Mouse (Mus musculus) heart, embryonic 11.5 days (tissue): ENCODE data around the gene Grk2. TPM values are rescaled to one million over a fixed set of nuclear protein-coding genes. Genes with fewer than 3 reads are reported as not detected.
A peak's percentile ranks its signal among the peaks of the same experiment; 100 is the strongest.

Source experiments
- ATAC-seq: fragments of 200-750 bp; cut with Nextera tagmentation; replicated peaks from 2 replicates; pipeline ENCODE4 v1.8.0; 2017; ENCODE audit warnings: moderate library complexity; ENCODE audit not compliant: insufficient number of reproducible peaks, low FRiP score, low TSS enrichment
- H3K27ac ChIP-seq: fragments of 300-500 bp; sonication (generic); 2 replicates; pipeline ENCODE4 v1.5.1; 2014; ENCODE audit warnings: mild to moderate bottlenecking, low read depth, low read length
- H3K27me3 ChIP-seq: fragments of 300-500 bp; sonication (generic); 2 replicates; pipeline ENCODE4 v1.6.1; 2014; ENCODE audit warnings: mild to moderate bottlenecking, low read length, mixed read lengths; ENCODE audit not compliant: control insufficient read depth, insufficient read depth
- H3K36me3 ChIP-seq: fragments of 300-500 bp; sonication (generic); 2 replicates; pipeline ENCODE4 v1.6.1; 2014; ENCODE audit warnings: mild to moderate bottlenecking, low read length, moderate library complexity, mixed read lengths; ENCODE audit not compliant: control insufficient read depth, insufficient read depth
- H3K4me1 ChIP-seq: fragments of 300-500 bp; sonication (generic); 2 replicates; pipeline ENCODE4 v1.6.1; 2014; ENCODE audit warnings: low read length; ENCODE audit not compliant: control insufficient read depth, insufficient read depth
- H3K4me2 ChIP-seq: fragments of 300-500 bp; sonication (generic); 2 replicates; pipeline ENCODE4 v1.6.1; 2014; ENCODE audit warnings: mild to moderate bottlenecking, moderate library complexity
- H3K4me3 ChIP-seq: fragments of 300-500 bp; sonication (generic); 2 replicates; pipeline ENCODE4 v1.5.1; 2014; ENCODE audit warnings: low read depth, low read length
- H3K9ac ChIP-seq: fragments of 300-500 bp; sonication (generic); 2 replicates; pipeline ENCODE4 v1.6.1; 2014; ENCODE audit warnings: mild to moderate bottlenecking, low read depth, low read length, moderate library complexity
- H3K9me3 ChIP-seq: fragments of 300-500 bp; sonication (generic); replicated peaks from 2 replicates; pipeline ENCODE4 v1.6.1; 2016; ENCODE audit warnings: low read length; ENCODE audit not compliant: control insufficient read depth
- WGBS: fragments of 180-500 bp; shearing (Covaris S2); extraction: QIAGEN DNeasy Blood & Tissue Kit; methylation state at CpG from one replicate; pipeline ENCODE4 v1.1.7; 2014; ENCODE audit not compliant: insufficient replicate concordance; 5-methylcytosine and 5-hydroxymethylcytosine counted together
- polyA plus RNA-seq: library from polyadenylated mRNA; unstranded; fragments of >200 nt; fragmentation: Nextera tagmentation; extraction: Ambion mirVana; gene quantifications from 2 replicates; pipeline ENCODE4 v1.2.1, GENCODE M21; 2014

The Grk2 gene
- polyA plus RNA-seq, 1 experiment from 2014 or later, result 12.0 TPM

GRCm38 (mm10) chr19:4328737-4329304, 22.8 kb upstream of the Grk2 start:
- no peak overlapping the region for H3K4me2 ChIP-seq
- H3K4me1 ChIP-seq, result peaks cover 10% of the 10 kb centered on the region; the same call in 1 of the 2 replicates
- H3K4me3 ChIP-seq, result no peak overlapping the region
- no peak overlapping the region for H3K9ac ChIP-seq
- no peaks in the 10 kb centered on the region for H3K9me3 ChIP-seq
- no peaks in the 10 kb centered on the region for H3K27me3 ChIP-seq
- peaks cover 30% of the 10 kb centered on the region for H3K36me3 ChIP-seq
- no peak for ATAC-seq
- 95% methylated on average over 8 of the region's 8 CpGs for WGBS
- H3K27ac ChIP-seq, result no peak overlapping the region

GRCm38 (mm10) chr19:4326881-4327280, 20.9 kb upstream of the Grk2 start:
- no peak for ATAC-seq
- H3K4me2 ChIP-seq, result no peak overlapping the region
- no peak overlapping the region for H3K9ac ChIP-seq
- 93% methylated on average over 1 of the region's 1 CpGs for WGBS
- H3K27ac ChIP-seq, result no peak overlapping the region
- no peak overlapping the region for H3K4me3 ChIP-seq
- no peaks in the 10 kb centered on the region for H3K9me3 ChIP-seq
- peaks cover 34% of the 10 kb centered on the region for H3K36me3 ChIP-seq
- no peaks in the 10 kb centered on the region for H3K27me3 ChIP-seq
- H3K4me1 ChIP-seq, result peaks cover 4% of the 10 kb centered on the region; the same call in 1 of the 2 replicates

- ATAC-seq, result no peak
- no peaks in the 10 kb centered on the region for H3K27me3 ChIP-seq
- H3K9ac ChIP-seq, result no peak overlapping the region
- peaks cover 40% of the 10 kb centered on the region for H3K36me3 ChIP-seq
- H3K4me3 ChIP-seq, result no peak overlapping the region
- H3K9me3 ChIP-seq, result no peaks in the 10 kb centered on the region
- no peak overlapping the region for H3K4me2 ChIP-seq
- H3K27ac ChIP-seq, result no peak overlapping the region
- WGBS, result 81% methylated on average over 3 of the region's 3 CpGs
- no peaks in the 10 kb centered on the region for H3K4me1 ChIP-seq
Observed at GRCm38 (mm10) chr19:4326106-4326505, 20.1 kb upstream of the Grk2 start.

GRCm38 (mm10) chr19:4322134-4322533, 16.1 kb upstream of the Grk2 start:
- no peak for ATAC-seq
- H3K9ac ChIP-seq, result no peak overlapping the region
- no peak overlapping the region for H3K4me2 ChIP-seq
- H3K4me3 ChIP-seq, result no peak overlapping the region
- no peaks in the 10 kb centered on the region for H3K9me3 ChIP-seq
- peaks cover 59% of the 10 kb centered on the region for H3K36me3 ChIP-seq
- peaks cover 8% of the 10 kb centered on the region for H3K4me1 ChIP-seq
- H3K27ac ChIP-seq, result no peak overlapping the region
- WGBS, result 95% methylated on average over 3 of the region's 3 CpGs
- H3K27me3 ChIP-seq, result no peaks in the 10 kb centered on the region

GRCm38 (mm10) chr19:4321622-4322021, 15.6 kb upstream of the Grk2 start:
- Histone ChIP-seq H3K4me3 (no peak overlapping the region), H3K9ac (no peak overlapping the region), H3K4me2 (no peak overlapping the region), H3K9me3 (no peaks in the 10 kb centered on the region), H3K36me3 (peaks cover 59% of the 10 kb centered on the region), H3K27me3 (no peaks in the 10 kb centered on the region), H3K27ac (no peak overlapping the region), H3K4me1 (peaks cover 8% of the 10 kb centered on the region)
- ATAC-seq, result no peak
- 100% methylated on average over 1 of the region's 1 CpGs for WGBS

GRCm38 (mm10) chr19:4319272-4319671, 13.2 kb upstream of the Grk2 start:
- H3K27me3 ChIP-seq, result no peaks in the 10 kb centered on the region
- H3K9me3 ChIP-seq, result no peaks in the 10 kb centered on the region
- H3K27ac ChIP-seq, result peak overlapping the region; percentile 12; the same call in 1 of the 2 replicates
- peaks cover 8% of the 10 kb centered on the region for H3K4me1 ChIP-seq
- WGBS, result 82% methylated on average over 4 of the region's 4 CpGs
- H3K9ac ChIP-seq, result no peak overlapping the region
- no peak for ATAC-seq
- no peak overlapping the region for H3K4me2 ChIP-seq
- H3K4me3 ChIP-seq, result no peak overlapping the region
- H3K36me3 ChIP-seq, result peaks cover 48% of the 10 kb centered on the region

GRCm38 (mm10) chr19:4317181-4317580, 11.2 kb upstream of the Grk2 start:
- H3K4me2 ChIP-seq, result no peak overlapping the region
- no peak for ATAC-seq
- peaks cover 45% of the 10 kb centered on the region for H3K36me3 ChIP-seq
- H3K4me1 ChIP-seq, result peaks cover 8% of the 10 kb centered on the region
- WGBS, result 83% methylated on average over 3 of the region's 3 CpGs
- no peaks in the 10 kb centered on the region for H3K27me3 ChIP-seq
- no peak overlapping the region for H3K27ac ChIP-seq
- H3K9me3 ChIP-seq, result no peaks in the 10 kb centered on the region
- no peak overlapping the region for H3K4me3 ChIP-seq
- no peak overlapping the region for H3K9ac ChIP-seq

- Histone ChIP-seq H3K9me3 (no peaks in the 10 kb centered on the region), H3K36me3 (peaks cover 33% of the 10 kb centered on the region), H3K4me2 (no peak overlapping the region), H3K27ac (no peak overlapping the region), H3K9ac (no peak overlapping the region), H3K4me1 (peaks cover 8% of the 10 kb centered on the region), H3K27me3 (no peaks in the 10 kb centered on the region), H3K4me3 (no peak overlapping the region)
- ATAC-seq, result 0 out of 2 replicates have a peak, but pooled peaks have one; percentile 20
- WGBS, result 70% methylated on average over 6 of the region's 6 CpGs
Observed at GRCm38 (mm10) chr19:4315223-4315944, 9.4 kb upstream of the Grk2 start.

- no peak overlapping the region for H3K9ac ChIP-seq
- no peaks in the 10 kb centered on the region for H3K36me3 ChIP-seq
- H3K4me3 ChIP-seq, result no peak overlapping the region
- peaks cover 8% of the 10 kb centered on the region for H3K4me1 ChIP-seq
- H3K27ac ChIP-seq, result no peak overlapping the region
- H3K9me3 ChIP-seq, result no peaks in the 10 kb centered on the region
- H3K4me2 ChIP-seq, result no peak overlapping the region
- no peaks in the 10 kb centered on the region for H3K27me3 ChIP-seq
- ATAC-seq, result no peak
Observed at GRCm38 (mm10) chr19:4309776-4310185, 3.8 kb upstream of the Grk2 start.
